In the genomic region with DNA sequence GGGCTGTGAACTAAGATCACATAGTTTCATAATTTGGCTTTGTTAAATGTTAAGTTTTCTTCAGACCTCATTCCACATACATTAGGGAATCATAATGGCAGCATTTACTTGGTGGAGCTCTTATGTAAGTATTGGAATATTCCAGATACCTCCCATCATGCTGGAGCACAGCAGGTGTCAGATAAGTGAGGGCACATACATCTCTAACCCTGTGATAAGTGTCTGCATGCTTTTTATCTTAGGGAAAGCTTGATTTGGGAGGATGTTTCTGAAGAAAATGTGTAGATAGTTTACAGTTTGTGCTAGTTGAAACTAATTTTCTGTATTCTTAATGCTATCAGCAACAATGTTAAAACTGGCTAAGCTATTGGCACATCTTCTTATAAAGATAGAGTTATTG, we compare ENCODE assay signal across 18 mouse cellular contexts. TPM values are rescaled to one million over a fixed set of nuclear protein-coding genes. Genes with fewer than 3 reads are reported as not detected.
DNase-seq lines count a peak whose midpoint lies in the region; ATAC-seq and TF ChIP-seq lines count a peak whose summit lies in the region.
"Had no signal": no experiment of that assay in that cellular context is flagged by ENCODE, and none has a peak within 500 bp of the region (broad histone marks: within the 10 kb centered on the region; RNA-seq: fewer than 3 reads in every experiment).

No protein-coding gene starts in this region.

- TF ChIP-seq EP300 in liver, postnatal 0 days (IDR thresholded peaks at IDR 0.05; ENCODE audit: low read depth), result peak; percentile 51; the same call in 1 of the 2 replicates

- H3K4me2 ChIP-seq in liver, embryonic 13.5 days, result peak overlapping the region; percentile 13
- H3K4me2 ChIP-seq in liver, postnatal 0 days (ENCODE audit: low read depth, low read length), result no peak overlapping the region
- H3K4me2 ChIP-seq: forebrain, embryonic 15.5 days; heart, embryonic 13.5 days; hindbrain, embryonic 15.5 days had no signal

- TF ChIP-seq CTCF in liver, postnatal 0 days (IDR thresholded peaks at IDR 0.05; ENCODE audit: low read depth), result no peak
- no peak for TF ChIP-seq CTCF in lung, adult 2 months (IDR thresholded peaks at IDR 0.05; ENCODE audit: insufficient read depth, low read length)

- H3K9ac ChIP-seq in liver, embryonic 13.5 days, result peak overlapping the region; percentile 39; the same call in 1 of the 2 replicates
- H3K9ac ChIP-seq in liver, postnatal 0 days (replicated peaks), result 0 out of 2 replicates have a peak overlapping the region, but pooled peaks have one; percentile 2
- H3K9ac ChIP-seq: forebrain, embryonic 15.5 days; heart, embryonic 13.5 days; hindbrain, embryonic 15.5 days had no signal

- peaks cover 43% of the 10 kb centered on the region for H3K36me3 ChIP-seq in erythroblast, embryonic 14.5 days (ENCODE audit: control insufficient read depth)
- H3K36me3 ChIP-seq in liver, embryonic 13.5 days, result peaks cover 6% of the 10 kb centered on the region; the same call in 1 of the 2 replicates
- H3K36me3 ChIP-seq in liver, postnatal 0 days (replicated peaks; ENCODE audit: insufficient read depth, low read length), result no peaks in the 10 kb centered on the region; the same call in 1 of the 2 replicates
- H3K36me3 ChIP-seq: forebrain, embryonic 15.5 days; hindbrain, embryonic 15.5 days had no signal

- H3K27me3 ChIP-seq in erythroblast, embryonic 14.5 days (ENCODE audit: control insufficient read depth), result no peaks in the 10 kb centered on the region
- no peaks in the 10 kb centered on the region for H3K27me3 ChIP-seq in liver, embryonic 13.5 days
- H3K27me3 ChIP-seq in liver, postnatal 0 days (ENCODE audit: insufficient read depth, low read length), result no peaks in the 10 kb centered on the region
- H3K27me3 ChIP-seq: forebrain, embryonic 15.5 days; heart, embryonic 13.5 days; hindbrain, embryonic 15.5 days had no signal

- H3K4me3 ChIP-seq in erythroblast, embryonic 14.5 days (replicated peaks), result peak overlapping the region; percentile 18
- H3K4me3 ChIP-seq in liver, embryonic 13.5 days (replicated peaks), result no peak overlapping the region
- no peak overlapping the region for H3K4me3 ChIP-seq in liver, postnatal 0 days (ENCODE audit: low read depth, low read length)
- H3K4me3 ChIP-seq in lung, adult 2 months (replicated peaks; ENCODE audit: extremely low read depth, low read depth, low read length), result no peak overlapping the region
- H3K4me3 ChIP-seq: forebrain, embryonic 15.5 days; heart, embryonic 13.5 days; hindbrain, embryonic 15.5 days had no signal

- DNase-seq in liver, embryonic 13.5 days, result peak; percentile 13
- no peak for DNase-seq in liver, postnatal 0 days
- no peak for DNase-seq in lung, adult 2 months
- no peak for DNase-seq in urinary bladder, postnatal 25 days (ENCODE audit: low spot score)
- DNase-seq in right cerebral cortex, postnatal 36 days (ENCODE audit: low spot score in 2 of 2), result no peak
- DNase-seq: adrenal gland, postnatal 14 days; B cell, adult 2 months; cerebellum, adult 8-10 months; cerebellum, postnatal 25 days; gastrocnemius, postnatal 36 days; heart, adult 11 months; heart, postnatal 36 days had no signal

- peak overlapping the region; percentile 81 for H3K27ac ChIP-seq in liver, embryonic 13.5 days
- H3K27ac ChIP-seq in liver, postnatal 0 days (ENCODE audit: low read depth), result no peak overlapping the region
- H3K27ac ChIP-seq: forebrain, embryonic 15.5 days; heart, embryonic 13.5 days; hindbrain, embryonic 15.5 days had no signal

- H3K9me3 ChIP-seq in erythroblast, embryonic 14.5 days (ENCODE audit: control insufficient read depth, low read length), result no peaks in the 10 kb centered on the region
- H3K9me3 ChIP-seq in liver, embryonic 13.5 days (replicated peaks), result no peaks in the 10 kb centered on the region
- no peaks in the 10 kb centered on the region for H3K9me3 ChIP-seq in liver, postnatal 0 days (ENCODE audit: low read length)
- H3K9me3 ChIP-seq: forebrain, embryonic 15.5 days; G1E; heart, embryonic 13.5 days; hindbrain, embryonic 15.5 days had no signal

- peaks cover 53% of the 10 kb centered on the region for H3K4me1 ChIP-seq in erythroblast, embryonic 14.5 days (ENCODE audit: control insufficient read depth)
- H3K4me1 ChIP-seq in liver, embryonic 13.5 days (replicated peaks), result peaks cover 63% of the 10 kb centered on the region
- peaks cover 10% of the 10 kb centered on the region for H3K4me1 ChIP-seq in liver, postnatal 0 days (ENCODE audit: insufficient read depth)
- peaks cover 4% of the 10 kb centered on the region for H3K4me1 ChIP-seq in lung, adult 2 months (ENCODE audit: control insufficient read depth, insufficient read depth, low read length)

- TF ChIP-seq POLR2A in lung, adult 2 months (IDR thresholded peaks at IDR 0.05; ENCODE audit: borderline replicate concordance, extremely low read depth, low read depth, low read length), result no peak

- no peak for ATAC-seq in erythroblast, adult 5-6 weeks (replicated peaks; ENCODE audit: low FRiP score, poor library complexity, severe bottlenecking)
- ATAC-seq in liver, embryonic 13.5 days (ENCODE audit: low read depth), result peak; percentile 91
- ATAC-seq in liver, postnatal 0 days, result no peak
- ATAC-seq: forebrain, embryonic 15.5 days had no signal

RNA-seq across cellular contexts. Expression of a gene that starts 8.2 kb away (rescaled TPM):
- polyA plus RNA-seq in erythroblast, embryonic 14.5 days (2012), result 0.32 and 0.33 TPM in 2 replicates
- 41.8 and 57.5 TPM in 2 replicates for total RNA-seq in erythroblast, adult 5-6 weeks (2015; ENCODE audit: low replicate concordance)
- 82.1 and 149 TPM in 2 replicates for total RNA-seq in erythroblast, adult 5-6 weeks (2017; ENCODE audit: low replicate concordance)
- 17.6 and 22.8 TPM in 2 replicates for polyA plus RNA-seq in liver, embryonic 13.5 days (2015; fragmentation: Nextera tagmentation; extraction: Ambion mirVana)
- 8.8 and 9.3 TPM in 2 replicates for polyA plus RNA-seq in liver, postnatal 0 days (2015; fragmentation: Nextera tagmentation; extraction: Ambion mirVana)
- polyA plus RNA-seq in lung, adult 2 months (2012; rRNA removed), result 8.1 and 14.9 TPM in 2 replicates
